Mouse (Mus musculus) small intestine, adult 2 months (tissue): ENCODE measurements around the gene Smyd3.

Experiments used
- CTCF ChIP-seq: fragments of 200-500 bp; IDR thresholded peaks from 2 replicates; pipeline ENCODE4 v1.5.1; 2012; ENCODE audit warnings: low read depth, mild to moderate bottlenecking, control low read depth, inconsistent platforms, low read length, moderate library complexity, mixed read lengths; ENCODE audit not compliant: insufficient replicate concordance, insufficient read length; ENCODE audit errors: extremely low read depth
- POLR2A ChIP-seq: fragments of 200-500 bp; IDR thresholded peaks from 2 replicates; pipeline ENCODE4 v1.6.1; 2012; ENCODE audit warnings: low read depth, mild to moderate bottlenecking, control low read depth, inconsistent platforms, low read length, moderate library complexity

- TF ChIP-seq CTCF (no peak), POLR2A (no peak)
Observed at GRCm38 (mm10) chr1:179398639-179399038, 119.2 kb downstream of the Smyd3 start.
